Mouse (Mus musculus) heart, embryonic 15.5 days (tissue): ENCODE results near the gene Pkp3. TPM values are rescaled to one million over a fixed set of nuclear protein-coding genes. Genes with fewer than 3 reads are reported as not detected.

ENCODE experiments used
- ATAC-seq: fragments of 200-750 bp; cut with Nextera tagmentation; replicated peaks from 2 replicates; pipeline ENCODE4 v1.8.0; 2017; ENCODE audit warnings: low read depth, moderate TSS enrichment; ENCODE audit not compliant: insufficient number of reproducible peaks, insufficient read depth, low FRiP score
- H3K27ac ChIP-seq: fragments of 300-500 bp; sonication (generic); 2 replicates; pipeline ENCODE4 v1.5.1; 2015; ENCODE audit warnings: mild to moderate bottlenecking, inconsistent platforms
- H3K27me3 ChIP-seq: fragments of 300-500 bp; sonication (generic); 2 replicates; pipeline ENCODE4 v1.6.1; 2015; ENCODE audit warnings: inconsistent platforms
- H3K36me3 ChIP-seq: fragments of 300-500 bp; sonication (generic); 2 replicates; pipeline ENCODE4 v1.6.1; 2015; ENCODE audit warnings: mild to moderate bottlenecking, inconsistent platforms
- H3K4me1 ChIP-seq: fragments of 300-500 bp; sonication (generic); replicated peaks from 2 replicates; pipeline ENCODE4 v1.6.1; 2015; ENCODE audit warnings: inconsistent platforms
- H3K4me2 ChIP-seq: fragments of 300-500 bp; sonication (generic); 2 replicates; pipeline ENCODE4 v1.6.1; 2015; ENCODE audit warnings: inconsistent platforms, mild to moderate bottlenecking, moderate library complexity
- H3K4me3 ChIP-seq: fragments of 300-500 bp; sonication (generic); 2 replicates; pipeline ENCODE4 v1.5.1; 2015; ENCODE audit warnings: mild to moderate bottlenecking, inconsistent platforms
- H3K9ac ChIP-seq: fragments of 300-500 bp; sonication (generic); 2 replicates; pipeline ENCODE4 v1.6.1; 2015; ENCODE audit warnings: mild to moderate bottlenecking, inconsistent platforms
- H3K9me3 ChIP-seq: fragments of 300-500 bp; sonication (generic); replicated peaks from 2 replicates; pipeline ENCODE4 v1.6.1; 2016; ENCODE audit warnings: inconsistent platforms
- WGBS: fragments of 180-500 bp; shearing (Covaris S2); methylation state at CpG from one replicate; pipeline ENCODE4 v1.1.7; 2015; ENCODE audit warnings: mixed read lengths; 5-methylcytosine and 5-hydroxymethylcytosine counted together
- polyA plus RNA-seq: library from polyadenylated mRNA; unstranded; fragments of >200 nt; fragmentation: Nextera tagmentation; extraction: Ambion mirVana; gene quantifications from 2 replicates; pipeline ENCODE4 v1.2.1, GENCODE M21; 2015

The Pkp3 gene
- polyA plus RNA-seq, 1 experiment from 2014 or later: 0.97 TPM

DNA sequence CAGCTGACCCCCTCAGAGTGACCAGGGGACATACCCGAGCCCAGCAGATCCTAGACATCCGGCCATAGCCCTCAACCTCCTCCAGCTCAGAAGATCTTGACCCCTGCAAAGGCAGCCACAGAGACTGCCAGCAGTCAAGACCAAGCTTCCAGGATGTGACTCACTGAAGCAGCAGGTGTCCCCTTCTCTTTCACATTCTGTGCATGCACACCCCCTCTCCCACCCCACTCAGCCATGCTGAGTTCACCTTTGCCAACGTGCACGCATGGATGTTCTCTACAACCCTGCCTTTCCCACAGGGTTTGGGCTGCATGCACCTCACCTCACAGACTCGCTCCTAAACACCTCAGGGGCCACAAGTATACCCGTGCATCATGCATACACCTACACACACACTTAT, 18.0 kb downstream of the Pkp3 start:
- Histone ChIP-seq H3K27me3 (peaks cover 37% of the 10 kb centered on the region), H3K4me1 (peaks cover 19% of the 10 kb centered on the region), H3K9ac (no peak overlapping the region), H3K4me3 (peak overlapping the region; percentile 27; the same call in 1 of the 2 replicates), H3K4me2 (peak overlapping the region; percentile 43), H3K9me3 (no peaks in the 10 kb centered on the region), H3K27ac (0 out of 2 replicates have a peak overlapping the region, but pooled peaks have one; percentile 25), H3K36me3 (no peaks in the 10 kb centered on the region)
- 78% methylated on average over 6 of the region's 6 CpGs for WGBS
- no peak for ATAC-seq

DNA sequence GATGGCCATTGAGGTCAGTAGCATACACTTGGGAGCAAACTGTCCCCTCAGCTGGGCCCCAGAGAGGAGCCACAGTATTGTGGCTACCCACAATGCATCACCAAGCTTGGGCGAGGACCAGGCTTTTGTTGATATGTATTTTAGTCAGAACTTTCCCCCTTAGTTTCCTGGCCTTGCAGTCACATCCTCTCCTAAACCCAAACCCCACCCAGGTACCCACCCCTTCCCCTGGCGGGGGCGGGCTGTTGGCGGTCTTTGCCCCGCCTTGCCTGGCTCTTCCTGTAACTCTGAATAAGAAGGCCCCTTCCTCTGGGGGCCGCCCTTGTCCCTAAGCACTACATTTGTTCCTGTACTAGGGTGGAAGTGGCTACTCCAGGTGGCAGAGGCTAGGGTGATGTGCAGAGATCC, 18.6 kb downstream of the Pkp3 start:
- 0 out of 2 replicates have a peak overlapping the region, but pooled peaks have one; percentile 25 for H3K27ac ChIP-seq
- no peaks in the 10 kb centered on the region for H3K9me3 ChIP-seq
- ATAC-seq: 0 out of 2 replicates have a peak, but pooled peaks have one; percentile 36
- H3K27me3 ChIP-seq: peaks cover 36% of the 10 kb centered on the region
- H3K4me3 ChIP-seq: peak overlapping the region; percentile 27
- no peaks in the 10 kb centered on the region for H3K36me3 ChIP-seq
- no peak overlapping the region for H3K9ac ChIP-seq
- H3K4me1 ChIP-seq: peaks cover 19% of the 10 kb centered on the region
- 17% methylated on average over 6 of the region's 6 CpGs for WGBS
- peak overlapping the region; percentile 43 for H3K4me2 ChIP-seq

DNA sequence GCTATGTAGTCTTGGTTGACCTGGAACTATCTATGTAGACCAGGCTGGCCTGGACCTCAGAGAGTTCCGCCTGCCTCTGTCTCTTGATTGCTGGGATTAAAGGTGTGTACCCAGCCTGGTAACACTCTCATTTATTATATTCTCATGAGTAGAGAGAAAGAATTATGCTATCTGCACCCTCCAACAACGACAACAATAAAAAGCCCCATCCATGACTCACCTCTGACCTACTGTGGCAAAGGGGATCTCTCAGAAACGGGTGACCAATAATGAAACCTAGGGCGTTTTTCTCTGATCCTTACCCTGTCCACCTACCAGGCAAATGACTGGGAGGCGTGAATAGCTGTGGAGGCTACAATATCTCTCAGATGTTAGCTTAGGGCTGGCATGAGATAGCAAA, 19.2 kb downstream of the Pkp3 start:
- H3K27ac ChIP-seq: no peak overlapping the region
- H3K4me2 ChIP-seq: no peak overlapping the region
- H3K36me3 ChIP-seq: no peaks in the 10 kb centered on the region
- no peak overlapping the region for H3K4me3 ChIP-seq
- peaks cover 36% of the 10 kb centered on the region for H3K27me3 ChIP-seq
- peaks cover 16% of the 10 kb centered on the region for H3K4me1 ChIP-seq
- 75% methylated on average over 5 of the region's 5 CpGs for WGBS
- ATAC-seq: no peak
- no peak overlapping the region for H3K9ac ChIP-seq
- H3K9me3 ChIP-seq: no peaks in the 10 kb centered on the region

DNA sequence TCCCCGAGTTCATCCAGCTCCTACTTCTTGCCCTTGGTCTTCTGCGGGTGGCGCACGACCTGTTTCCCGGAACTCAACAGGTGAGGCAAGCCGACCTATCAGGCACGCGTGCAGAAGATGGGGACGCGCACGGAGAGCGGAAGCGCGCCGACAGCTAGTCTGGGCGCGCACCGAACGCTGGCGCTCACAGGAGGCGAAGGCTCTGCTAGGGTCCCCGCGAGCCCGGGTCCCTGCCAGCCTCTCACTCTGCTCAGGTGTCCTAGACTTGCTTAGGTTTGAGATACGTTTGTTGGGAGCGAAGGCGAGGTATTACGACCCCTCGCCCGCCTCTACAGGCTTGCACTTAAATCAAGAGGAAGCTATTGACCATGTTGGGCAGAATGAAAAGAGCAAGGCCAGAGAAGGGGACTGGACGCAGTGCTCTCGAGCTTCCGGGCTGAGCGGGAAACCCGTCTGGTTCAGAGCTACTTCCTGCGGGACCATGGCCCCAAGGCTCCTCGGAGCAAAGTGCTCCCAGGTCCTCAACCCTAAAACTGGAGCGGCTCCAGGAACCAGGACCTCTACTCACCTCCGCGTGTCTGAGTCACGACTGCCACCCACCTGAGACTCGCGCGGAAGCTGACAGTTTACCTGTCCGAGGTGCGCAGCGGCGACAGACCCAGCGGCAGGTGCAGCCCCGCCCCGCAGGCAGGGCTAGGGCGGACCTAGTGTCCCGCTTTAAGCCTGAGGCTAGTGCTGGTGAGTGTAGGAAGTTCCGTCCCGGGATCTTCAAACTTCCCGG, 22.1 kb downstream of the Pkp3 start, which contains the start of gene Sigirr:
TSS of gene Sigirr (minus strand) at position 662 of the 781 bp plus-strand sequence.
- no peak; the same call in 1 of the 2 replicates for ATAC-seq
- peaks cover 36% of the 10 kb centered on the region for H3K27me3 ChIP-seq
- no peaks in the 10 kb centered on the region for H3K9me3 ChIP-seq
- WGBS: 1% methylated on average over 56 of the region's 56 CpGs
- peak within 1 kb of the TSS; percentile 93 for H3K4me2 ChIP-seq
- H3K4me1 ChIP-seq: peaks cover 9% of the 10 kb centered on the region
- H3K9ac ChIP-seq: peak within 1 kb of the TSS; percentile 44
- H3K36me3 ChIP-seq: no peaks in the 10 kb centered on the region
- H3K27ac ChIP-seq: no peak within 1 kb of the TSS
- peak within 1 kb of the TSS; percentile 53 for H3K4me3 ChIP-seq

DNA sequence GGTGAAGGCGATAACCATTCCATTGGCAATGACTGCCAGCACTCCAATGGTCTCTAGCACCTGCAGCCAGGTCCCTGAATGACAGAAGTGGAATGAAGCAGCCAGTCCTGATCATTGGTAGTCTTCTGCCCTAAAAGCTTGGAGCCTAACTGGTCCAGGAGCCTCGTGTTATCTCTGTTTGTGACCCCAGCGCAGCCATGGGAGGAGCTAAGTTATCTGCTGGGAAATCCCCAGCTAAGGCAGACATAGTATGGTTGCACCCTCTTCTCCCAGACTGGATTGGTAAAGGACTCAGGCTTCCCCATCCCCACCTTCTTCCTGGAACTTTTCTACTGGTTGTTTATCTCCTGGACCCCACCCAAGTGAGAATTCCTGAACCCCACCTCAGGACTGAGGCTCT, 25.1 kb downstream of the Pkp3 start:
- 50% methylated on average over 3 of the region's 3 CpGs for WGBS
- no peak overlapping the region for H3K27ac ChIP-seq
- no peak overlapping the region for H3K9ac ChIP-seq
- H3K4me2 ChIP-seq: no peak overlapping the region
- H3K4me1 ChIP-seq: peaks cover 9% of the 10 kb centered on the region
- no peaks in the 10 kb centered on the region for H3K36me3 ChIP-seq
- peaks cover 30% of the 10 kb centered on the region for H3K27me3 ChIP-seq
- no peak for ATAC-seq
- H3K4me3 ChIP-seq: no peak overlapping the region
- no peaks in the 10 kb centered on the region for H3K9me3 ChIP-seq

DNA sequence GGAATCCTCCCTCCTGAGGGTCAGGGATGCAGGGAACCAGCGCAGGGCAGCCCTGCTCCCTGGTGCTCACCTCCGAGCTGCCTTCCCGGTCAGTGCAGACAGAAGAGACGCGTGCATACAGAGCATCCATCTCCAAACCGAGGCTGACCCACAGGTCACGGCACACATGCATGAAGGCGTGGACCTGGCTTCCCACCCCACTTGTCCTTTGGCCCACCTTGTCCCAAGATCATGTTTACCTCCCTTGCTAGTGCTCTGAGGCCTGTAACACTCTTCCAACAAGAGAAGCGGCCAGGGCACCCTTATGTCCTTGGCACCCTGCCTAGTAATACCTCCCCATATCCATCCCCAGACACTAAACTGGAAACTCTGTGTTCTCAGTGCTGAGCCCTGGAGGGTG, 37.9 kb downstream of the Pkp3 start:
- no peak for ATAC-seq
- Histone ChIP-seq H3K36me3 (no peaks in the 10 kb centered on the region), H3K4me3 (no peak overlapping the region), H3K9me3 (no peaks in the 10 kb centered on the region), H3K4me2 (no peak overlapping the region), H3K9ac (no peak overlapping the region), H3K27ac (no peak overlapping the region), H3K27me3 (peaks cover 9% of the 10 kb centered on the region), H3K4me1 (0 out of 2 replicates have a peak, but pooled peaks cover 3% of the 10 kb centered on the region)
- 85% methylated on average over 9 of the region's 9 CpGs for WGBS

DNA sequence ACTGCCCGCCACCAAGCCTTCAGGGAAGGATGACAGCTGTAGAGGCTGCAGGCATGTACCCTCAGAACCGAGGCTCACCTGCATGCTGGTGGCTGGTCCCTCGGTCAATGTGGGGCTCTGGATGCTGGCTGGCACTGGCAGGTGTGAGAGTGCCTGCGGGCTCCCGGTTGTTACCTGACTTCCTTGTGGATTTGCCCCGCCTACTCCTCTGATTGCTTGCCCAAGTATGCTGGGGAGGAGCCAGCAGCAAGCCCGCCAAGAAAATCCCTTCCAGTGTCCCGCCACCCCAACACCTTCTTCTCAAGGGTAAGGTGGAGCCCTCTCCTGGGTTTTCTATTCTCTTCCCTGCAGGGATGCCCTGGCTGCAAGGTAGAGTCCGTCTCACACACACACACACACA, 39.6 kb downstream of the Pkp3 start, which contains the start of gene Ano9:
TSS of gene Ano9 (minus strand) at position 171 of the 400 bp plus-strand sequence.
- ATAC-seq: no peak
- peaks cover 13% of the 10 kb centered on the region for H3K4me1 ChIP-seq
- H3K9me3 ChIP-seq: no peaks in the 10 kb centered on the region
- WGBS: 11% methylated on average over 9 of the region's 9 CpGs
- no peak within 1 kb of the TSS for H3K4me2 ChIP-seq
- no peak within 1 kb of the TSS for H3K9ac ChIP-seq
- no peak within 1 kb of the TSS for H3K4me3 ChIP-seq
- H3K27me3 ChIP-seq: peaks cover 9% of the 10 kb centered on the region
- H3K27ac ChIP-seq: no peak within 1 kb of the TSS
- no peaks in the 10 kb centered on the region for H3K36me3 ChIP-seq

DNA sequence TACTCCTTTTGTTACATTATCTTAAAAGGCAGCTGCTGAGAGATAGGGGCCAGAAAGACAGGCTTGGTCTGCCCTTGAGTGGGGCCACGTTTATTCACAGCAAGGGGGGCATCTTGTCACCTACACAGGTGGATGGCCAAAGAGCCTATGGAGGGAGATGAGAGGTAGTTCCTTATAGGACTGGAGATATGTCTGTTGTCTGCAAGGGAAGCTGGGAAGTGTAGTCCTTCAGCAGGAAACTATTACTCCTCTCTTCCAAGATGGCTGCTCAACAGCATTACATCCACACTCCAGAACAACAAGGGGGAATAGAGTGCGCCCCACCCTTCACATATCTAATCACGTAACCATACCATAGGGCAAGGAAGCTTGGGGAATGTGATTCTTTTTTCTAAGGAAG, 41.5 kb downstream of the Pkp3 start:
- Histone ChIP-seq H3K9ac (no peak overlapping the region), H3K27me3 (peaks cover 9% of the 10 kb centered on the region), H3K4me2 (no peak overlapping the region), H3K27ac (no peak overlapping the region), H3K9me3 (no peaks in the 10 kb centered on the region), H3K36me3 (no peaks in the 10 kb centered on the region), H3K4me3 (no peak overlapping the region), H3K4me1 (peaks cover 19% of the 10 kb centered on the region)
- WGBS: 65% methylated on average over 3 of the region's 3 CpGs
- ATAC-seq: no peak

DNA sequence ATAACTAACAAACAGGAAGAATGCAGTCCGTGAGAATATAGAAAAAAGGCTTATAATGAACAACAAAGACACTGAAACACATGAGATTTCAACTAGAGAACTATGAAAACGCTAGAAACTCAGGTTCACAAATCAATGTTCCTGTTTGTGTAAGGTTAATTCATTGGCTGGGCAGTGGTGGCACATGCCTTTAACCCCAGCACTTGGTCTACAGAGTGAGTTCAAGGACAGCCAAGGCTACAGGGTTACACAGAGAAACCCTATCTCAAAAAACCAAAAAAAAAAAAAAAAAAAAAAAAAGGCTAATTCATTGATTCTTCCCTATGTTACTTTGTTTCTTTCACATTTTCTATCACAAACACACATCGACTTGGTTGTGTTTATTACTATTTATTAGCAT, 42.6 kb downstream of the Pkp3 start:
- Histone ChIP-seq H3K4me3 (no peak overlapping the region), H3K9ac (no peak overlapping the region), H3K27ac (no peak overlapping the region), H3K9me3 (no peaks in the 10 kb centered on the region), H3K4me1 (peaks cover 19% of the 10 kb centered on the region), H3K36me3 (no peaks in the 10 kb centered on the region), H3K4me2 (no peak overlapping the region), H3K27me3 (peaks cover 9% of the 10 kb centered on the region)
- 84% methylated on average over 3 of the region's 3 CpGs for WGBS
- ATAC-seq: no peak

DNA sequence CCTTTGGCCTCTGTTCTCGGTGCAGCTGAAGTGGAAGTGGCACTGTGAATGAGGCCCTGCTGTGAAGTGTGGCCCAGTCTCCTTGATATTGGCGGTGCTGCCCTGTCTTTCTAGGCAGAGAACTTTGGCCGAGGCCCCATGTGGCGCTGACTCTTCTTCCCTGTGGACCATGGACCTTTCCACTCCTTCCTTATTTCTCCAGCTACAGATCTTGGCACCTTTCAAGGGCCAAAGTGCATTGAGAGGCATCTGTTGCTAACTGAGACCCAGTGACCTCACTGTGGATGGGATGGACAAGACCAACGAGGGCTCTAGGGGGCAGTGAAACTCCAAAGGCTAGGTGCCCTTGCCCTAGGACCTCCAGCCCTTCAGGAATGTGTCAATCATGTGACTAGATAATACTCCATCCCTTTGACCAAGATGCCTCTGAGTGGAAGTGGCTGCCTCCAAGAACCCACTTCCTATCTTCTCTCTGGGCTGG, 43.1 kb downstream of the Pkp3 start:
- Histone ChIP-seq H3K9ac (no peak overlapping the region), H3K27me3 (peaks cover 9% of the 10 kb centered on the region), H3K4me2 (no peak overlapping the region), H3K36me3 (no peaks in the 10 kb centered on the region), H3K4me3 (no peak overlapping the region), H3K4me1 (peaks cover 17% of the 10 kb centered on the region), H3K27ac (no peak overlapping the region), H3K9me3 (no peaks in the 10 kb centered on the region)
- ATAC-seq: no peak
- WGBS: 76% methylated on average over 5 of the region's 5 CpGs

DNA sequence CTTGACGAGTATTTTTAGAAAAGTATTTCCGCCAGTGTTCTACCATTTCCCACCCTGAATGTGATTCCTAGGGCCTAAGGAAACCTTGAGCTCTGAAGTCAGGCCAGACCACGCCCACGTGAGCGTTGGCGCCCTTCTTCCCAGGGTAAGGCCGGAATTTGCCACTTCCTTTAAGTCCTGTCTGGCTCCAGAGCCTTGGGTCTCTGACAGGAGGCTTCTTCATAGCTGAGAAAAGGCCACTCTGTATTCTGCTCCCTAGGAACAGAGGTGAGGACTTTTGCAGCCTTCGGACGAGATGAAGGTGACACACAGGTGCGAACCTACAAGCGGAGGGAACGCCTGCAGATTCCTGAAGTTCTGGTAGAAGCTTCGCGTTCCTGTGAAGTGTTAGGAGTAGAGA, 44.2 kb downstream of the Pkp3 start, which contains the start of gene Ptdss2:
TSS of gene Ptdss2 (plus strand) at position 138 of the 400 bp plus-strand sequence.
- no peak for ATAC-seq
- H3K4me3 ChIP-seq: peak within 1 kb of the TSS; percentile 74
- H3K4me2 ChIP-seq: peak within 1 kb of the TSS; percentile 77
- H3K36me3 ChIP-seq: no peaks in the 10 kb centered on the region
- peak within 1 kb of the TSS; percentile 95 for H3K27ac ChIP-seq
- H3K27me3 ChIP-seq: peaks cover 4% of the 10 kb centered on the region
- WGBS: 42% methylated on average over 14 of the region's 14 CpGs
- H3K9ac ChIP-seq: peak within 1 kb of the TSS; percentile 67
- no peaks in the 10 kb centered on the region for H3K9me3 ChIP-seq
- peaks cover 16% of the 10 kb centered on the region for H3K4me1 ChIP-seq
